Comparison of ENCODE assay signal across 22 mouse cellular contexts in the genomic region with DNA sequence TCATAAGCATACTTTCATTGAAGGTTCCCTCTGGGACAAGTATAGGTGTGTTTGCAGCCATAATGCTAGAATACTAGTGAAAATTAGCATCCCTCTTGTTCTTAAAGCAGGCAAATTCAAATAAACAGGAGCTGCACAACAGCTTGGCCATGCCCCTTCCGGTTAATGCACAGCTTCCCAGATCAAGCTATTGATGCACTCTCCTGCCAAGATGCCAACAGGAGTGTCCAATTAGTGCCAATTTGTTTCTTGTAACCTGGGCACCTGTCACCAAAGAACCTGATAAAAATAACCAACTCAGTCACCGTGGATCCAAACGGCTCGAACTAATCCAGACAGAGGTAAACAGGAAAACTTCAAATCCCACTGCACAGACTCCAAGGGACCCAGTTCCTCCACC.
DNase-seq lines count a peak whose midpoint lies in the region; ATAC-seq and TF ChIP-seq lines count a peak whose summit lies in the region.
"Had no signal": no experiment of that assay in that cellular context is flagged by ENCODE, and none has a peak within 500 bp of the region (broad histone marks: within the 10 kb centered on the region; RNA-seq: fewer than 3 reads in every experiment).

No protein-coding gene starts in this region.

- TF ChIP-seq CTCF in forebrain, postnatal 0 days (IDR thresholded peaks at IDR 0.05; ENCODE audit: low read depth): no peak

- H3K27ac ChIP-seq in forebrain, embryonic 10.5 days: peak overlapping the region; percentile 62; the same call in 1 of the 2 replicates
- no peak overlapping the region for H3K27ac ChIP-seq in forebrain, postnatal 0 days (ENCODE audit: low read depth, low read length)
- H3K27ac ChIP-seq in forebrain, embryonic 13.5 days: 0 out of 2 replicates have a peak overlapping the region, but pooled peaks have one; percentile 63
- H3K27ac ChIP-seq: embryonic facial prominence, embryonic 12.5 days; embryonic facial prominence, embryonic 15.5 days; hindbrain, embryonic 10.5 days; intestine, embryonic 15.5 days had no signal

- no peak overlapping the region for H3K4me2 ChIP-seq in forebrain, postnatal 0 days (ENCODE audit: low read depth)
- H3K4me2 ChIP-seq in forebrain, embryonic 13.5 days: 0 out of 2 replicates have a peak overlapping the region, but pooled peaks have one; percentile 35
- H3K4me2 ChIP-seq: embryonic facial prominence, embryonic 12.5 days; embryonic facial prominence, embryonic 15.5 days; heart, embryonic 11.5 days; hindbrain, embryonic 13.5 days; intestine, embryonic 15.5 days had no signal

- intact Hi-C loops in heart, postnatal 10 days (cut with DNase I): no loop called here

- no peaks in the 10 kb centered on the region for H3K9me3 ChIP-seq in forebrain, embryonic 10.5 days
- H3K9me3 ChIP-seq in forebrain, postnatal 0 days (ENCODE audit: low read length): no peaks in the 10 kb centered on the region
- no peaks in the 10 kb centered on the region for H3K9me3 ChIP-seq in forebrain, embryonic 13.5 days (replicated peaks)
- H3K9me3 ChIP-seq: embryonic facial prominence, embryonic 12.5 days; embryonic facial prominence, embryonic 15.5 days; G1E; hindbrain, embryonic 10.5 days; hindbrain, embryonic 13.5 days; intestine, embryonic 15.5 days had no signal

- 85% methylated on average over 4 of the region's 4 CpGs for WGBS in forebrain, embryonic 10.5 days
- WGBS in forebrain, postnatal 0 days: 32% methylated on average over 4 of the region's 4 CpGs
- WGBS in forebrain, embryonic 13.5 days: 51% methylated on average over 4 of the region's 4 CpGs

- peaks cover 30% of the 10 kb centered on the region for H3K4me1 ChIP-seq in forebrain, embryonic 10.5 days
- H3K4me1 ChIP-seq in forebrain, postnatal 0 days (ENCODE audit: insufficient read depth): peaks cover 11% of the 10 kb centered on the region; the same call in 1 of the 2 replicates
- peaks cover 34% of the 10 kb centered on the region for H3K4me1 ChIP-seq in forebrain, embryonic 13.5 days
- H3K4me1 ChIP-seq: embryonic facial prominence, embryonic 12.5 days; embryonic facial prominence, embryonic 15.5 days; intestine, embryonic 15.5 days had no signal

- H3K4me3 ChIP-seq in forebrain, embryonic 10.5 days: no peak overlapping the region
- H3K4me3 ChIP-seq in forebrain, postnatal 0 days (ENCODE audit: low read depth, low read length): no peak overlapping the region
- H3K4me3 ChIP-seq in forebrain, embryonic 13.5 days: no peak overlapping the region
- H3K4me3 ChIP-seq: embryonic facial prominence, embryonic 12.5 days; embryonic facial prominence, embryonic 15.5 days; hindbrain, embryonic 10.5 days; hindbrain, embryonic 13.5 days; intestine, embryonic 15.5 days had no signal

- H3K36me3 ChIP-seq in forebrain, embryonic 10.5 days (replicated peaks): no peaks in the 10 kb centered on the region
- no peaks in the 10 kb centered on the region for H3K36me3 ChIP-seq in forebrain, postnatal 0 days (ENCODE audit: insufficient read depth)
- H3K36me3 ChIP-seq in forebrain, embryonic 13.5 days (ENCODE audit: poor library complexity, severe bottlenecking): no peaks in the 10 kb centered on the region
- H3K36me3 ChIP-seq: embryonic facial prominence, embryonic 12.5 days; embryonic facial prominence, embryonic 15.5 days; G1E; hindbrain, embryonic 10.5 days; hindbrain, embryonic 13.5 days; intestine, embryonic 15.5 days had no signal

- no peak for ATAC-seq in forebrain, postnatal 0 days
- no peak for ATAC-seq in forebrain, embryonic 13.5 days
- ATAC-seq: intestine, embryonic 15.5 days had no signal

- DNase-seq in forebrain, embryonic 10.5 days (ENCODE audit: extremely low spot score, low spot score): no peak
- DNase-seq in forebrain, postnatal 0 days: no peak
- peak; percentile 18 for DNase-seq in heart, adult 11 months
- DNase-seq in heart, postnatal 10 days: no peak
- no peak for DNase-seq in adrenal gland, adult 8-10 months
- DNase-seq: adrenal gland, postnatal 14 days; B cell, adult 2 months; cerebellum, adult 18-20 months; cerebellum, adult 9-10 months; gastrocnemius, postnatal 10 days; gastrocnemius, postnatal 36 days; heart, postnatal 36 days; kidney, adult 11 months had no signal

- H3K9ac ChIP-seq in forebrain, postnatal 0 days: no peak overlapping the region
- H3K9ac ChIP-seq in forebrain, embryonic 13.5 days: no peak overlapping the region
- H3K9ac ChIP-seq: embryonic facial prominence, embryonic 12.5 days; embryonic facial prominence, embryonic 15.5 days; hindbrain, embryonic 13.5 days; intestine, embryonic 15.5 days had no signal

- H3K27me3 ChIP-seq in forebrain, embryonic 10.5 days (ENCODE audit: poor library complexity, severe bottlenecking): no peaks in the 10 kb centered on the region
- no peaks in the 10 kb centered on the region for H3K27me3 ChIP-seq in forebrain, postnatal 0 days (ENCODE audit: insufficient read depth, low read length)
- H3K27me3 ChIP-seq in forebrain, embryonic 13.5 days: no peaks in the 10 kb centered on the region
- H3K27me3 ChIP-seq: CH12.LX; embryonic facial prominence, embryonic 12.5 days; embryonic facial prominence, embryonic 15.5 days; hindbrain, embryonic 13.5 days; intestine, embryonic 15.5 days had no signal
